Mouse (Mus musculus) kidney, adult 11 months (tissue): Measurements from ENCODE around the gene Tmem38a.

Source experiments
- DNase-seq: peaks from one replicate; pipeline ENCODE4 v3.0.0; 2022

The Tmem38a gene

GRCm38 (mm10) chr8:72587806-72588205 lies 16.0 kb downstream of the Tmem38a start:
- no peak for DNase-seq

DNA sequence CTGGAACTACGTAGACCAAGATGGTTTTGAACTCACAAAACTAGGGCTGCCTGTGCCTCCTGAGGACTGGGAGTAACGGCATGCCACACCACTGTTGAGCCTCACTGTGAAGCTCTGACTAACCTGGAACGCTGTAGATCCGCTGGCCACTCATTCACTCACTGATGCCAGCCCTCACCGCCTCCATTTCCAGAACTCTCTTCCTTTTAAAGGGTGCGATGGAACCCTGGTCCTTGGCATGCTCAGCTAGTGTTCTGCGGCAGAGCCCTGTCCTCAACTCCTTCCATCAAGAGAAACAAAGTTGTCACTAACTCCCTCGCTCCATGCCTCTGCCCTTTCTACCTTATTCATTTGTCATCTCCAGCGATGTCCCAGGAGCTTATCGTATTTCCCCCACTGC lies 17.0 kb downstream of the Tmem38a start:
- no peak for DNase-seq

DNA sequence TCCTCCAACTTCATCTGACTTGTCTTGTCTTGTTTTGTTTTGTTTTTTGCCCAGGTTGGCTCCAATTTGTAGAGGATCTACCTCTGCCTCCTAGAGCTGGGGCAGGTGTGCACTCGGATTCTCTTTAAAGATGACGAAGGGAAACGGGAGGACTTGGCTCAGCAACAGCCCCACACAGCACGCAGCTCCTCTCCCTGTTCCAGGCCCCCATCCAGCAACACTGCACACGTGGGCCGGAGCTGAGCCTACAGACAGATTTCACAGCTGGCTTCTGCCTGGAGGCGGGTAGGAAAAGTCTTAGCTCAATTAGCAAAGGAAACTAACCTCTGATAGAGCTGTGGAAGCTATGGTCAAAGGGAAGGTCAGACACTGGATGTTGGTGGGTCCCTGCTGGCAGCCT lies 17.4 kb downstream of the Tmem38a start:
- no peak for DNase-seq

- DNase-seq: no peak
Measured at GRCm38 (mm10) chr8:72590198-72590597, 18.3 kb downstream of the Tmem38a start.
